Mouse (Mus musculus) spleen, adult 18-20 months (tissue): ENCODE results near the gene Gm11116.
"Not testable (repeated sequence)": the region's sequence is repeated elsewhere in the genome, so short reads cannot be mapped to it uniquely, and the experiment has no call there.

Source experiments
- DNase-seq, 2 experiments: peaks; one replicate each; pipeline ENCODE4 v3.0.0; 2022; ENCODE audit warnings: mixed read lengths in 2 of 2

Gene Gm11116

GRCm38 (mm10) chr5:88111430-88111829, at the start of gene Gm11116:
TSS of gene Gm11116 (minus strand) at chr5:88111530.
- DNase-seq, result no peak

- no peak for DNase-seq
Observed at GRCm38 (mm10) chr5:88153999-88154398, 42.7 kb upstream of the Gm11116 start, which contains the start of gene Gm11115. TSS of gene Gm11115 (minus strand) at chr5:88154099.

- DNase-seq, result not testable (repeated sequence)
Observed at GRCm38 (mm10) chr5:88086256-88086655, 25.1 kb downstream of the Gm11116 start, which contains the start of gene Smr2. TSS of gene Smr2 (plus strand) at chr5:88086556.
